9 mouse cellular contexts compared by ENCODE assay signal in genomic region chr13:89743201-89743600, GRCm38 (mm10). TPM values are rescaled to one million over a fixed set of nuclear protein-coding genes. Genes with fewer than 3 reads are reported as not detected.
A peak's percentile ranks its signal among the peaks of the same experiment; 100 is the strongest.
DNase-seq lines count a peak whose midpoint lies in the region; ATAC-seq and TF ChIP-seq lines count a peak whose summit lies in the region.
"Had no signal": no experiment of that assay in that cellular context is flagged by ENCODE, and none has a peak within 500 bp of the region (broad histone marks: within the 10 kb centered on the region; RNA-seq: fewer than 3 reads in every experiment).

No protein-coding gene starts in this region.

- DNase-seq in heart, adult 2 months, result no peak
- no peak for DNase-seq in hindbrain, embryonic 10.5 days (ENCODE audit: low spot score)
- DNase-seq in midbrain, embryonic 11.5 days (ENCODE audit: low spot score, missing footprints), result peak; percentile 93
- DNase-seq in cerebellum, adult 11-12 months, result no peak
- no peak for DNase-seq in cerebellum, postnatal 36 days
- DNase-seq in gastrocnemius, adult 8-10 months (ENCODE audit: low spot score in 2 of 2), result no peak
- DNase-seq: cerebellum, adult 11 months had no signal

- H3K27me3 ChIP-seq in heart, embryonic 11.5 days (ENCODE audit: control insufficient read depth, insufficient read depth, low read length), result no peaks in the 10 kb centered on the region
- peaks cover 8% of the 10 kb centered on the region for H3K27me3 ChIP-seq in heart, adult 2 months (ENCODE audit: control insufficient read depth, insufficient read depth, low read length)
- peaks cover 4% of the 10 kb centered on the region; the same call in 1 of the 2 replicates for H3K27me3 ChIP-seq in ES-Bruce4 (ENCODE audit: control insufficient read depth, insufficient read depth, low read length, poor library complexity, severe bottlenecking)
- H3K27me3 ChIP-seq in hindbrain, embryonic 10.5 days (ENCODE audit: insufficient read depth, poor library complexity, severe bottlenecking), result no peaks in the 10 kb centered on the region
- H3K27me3 ChIP-seq in midbrain, embryonic 11.5 days (ENCODE audit: control insufficient read depth, insufficient read depth, low read length), result peaks cover 3% of the 10 kb centered on the region; the same call in 1 of the 2 replicates

- H3K4me3 ChIP-seq in heart, embryonic 11.5 days (ENCODE audit: low read depth, low read length), result peak overlapping the region; percentile 79
- no peak overlapping the region for H3K4me3 ChIP-seq in heart, adult 2 months
- H3K4me3 ChIP-seq in ES-Bruce4 (ENCODE audit: low read depth, low read length), result no peak overlapping the region
- peak overlapping the region; percentile 73 for H3K4me3 ChIP-seq in hindbrain, embryonic 10.5 days
- peak overlapping the region; percentile 52 for H3K4me3 ChIP-seq in midbrain, embryonic 11.5 days (ENCODE audit: low read depth, low read length)

- WGBS in heart, embryonic 11.5 days (ENCODE audit: insufficient replicate concordance), result 17% methylated on average over 8 of the region's 8 CpGs
- 58% methylated on average over 8 of the region's 8 CpGs for WGBS in heart, adult 2 months
- 4% methylated on average over 8 of the region's 8 CpGs for WGBS in hindbrain, embryonic 10.5 days
- WGBS in midbrain, embryonic 11.5 days, result 3% methylated on average over 8 of the region's 8 CpGs

- H3K79me2 ChIP-seq in heart, adult 2 months (replicated peaks; ENCODE audit: control insufficient read depth, insufficient read depth, low read length), result no peaks in the 10 kb centered on the region

- H3K27ac ChIP-seq in heart, embryonic 11.5 days (ENCODE audit: low read depth, low read length), result peak overlapping the region; percentile 92
- no peak overlapping the region for H3K27ac ChIP-seq in heart, adult 2 months
- no peak overlapping the region for H3K27ac ChIP-seq in ES-Bruce4 (ENCODE audit: insufficient read depth, low read length)
- peak overlapping the region; percentile 92 for H3K27ac ChIP-seq in hindbrain, embryonic 10.5 days
- H3K27ac ChIP-seq in midbrain, embryonic 11.5 days (ENCODE audit: low read depth, low read length), result no peak overlapping the region

- no peak for TF ChIP-seq EP300 in heart, adult 2 months (IDR thresholded peaks at IDR 0.05; ENCODE audit: insufficient read depth, low read depth, low read length)
- TF ChIP-seq EP300 in ES-Bruce4 (IDR thresholded peaks at IDR 0.05; ENCODE audit: insufficient read depth, low read depth, low read length), result no peak

- peak overlapping the region; percentile 83 for H3K4me2 ChIP-seq in heart, embryonic 11.5 days
- H3K4me2 ChIP-seq in midbrain, embryonic 11.5 days, result peak overlapping the region; percentile 91

- no peak for TF ChIP-seq POLR2A in heart, adult 2 months (IDR thresholded peaks at IDR 0.05; ENCODE audit: insufficient read depth, low read depth, low read length)
- no peak for TF ChIP-seq POLR2A in ES-Bruce4 (IDR thresholded peaks at IDR 0.05; ENCODE audit: insufficient read depth, low read length)

- peaks cover 11% of the 10 kb centered on the region for H3K4me1 ChIP-seq in heart, embryonic 11.5 days (ENCODE audit: control insufficient read depth, insufficient read depth, low read length)
- peaks cover 5% of the 10 kb centered on the region for H3K4me1 ChIP-seq in heart, adult 2 months (ENCODE audit: control insufficient read depth, insufficient read depth, low read length)
- peaks cover 1% of the 10 kb centered on the region for H3K4me1 ChIP-seq in ES-Bruce4 (ENCODE audit: control insufficient read depth, insufficient read depth, low read length)
- peaks cover 40% of the 10 kb centered on the region for H3K4me1 ChIP-seq in hindbrain, embryonic 10.5 days (replicated peaks)
- H3K4me1 ChIP-seq in midbrain, embryonic 11.5 days (ENCODE audit: control insufficient read depth, insufficient read depth, low read length), result peaks cover 17% of the 10 kb centered on the region

- no peaks in the 10 kb centered on the region for H3K36me3 ChIP-seq in heart, embryonic 11.5 days (ENCODE audit: control insufficient read depth, insufficient read depth, low read length)
- 0 out of 2 replicates have a peak, but pooled peaks cover 2% of the 10 kb centered on the region for H3K36me3 ChIP-seq in heart, adult 2 months (ENCODE audit: control insufficient read depth, insufficient read depth, low read length)
- H3K36me3 ChIP-seq in ES-Bruce4 (ENCODE audit: control insufficient read depth, insufficient read depth, low read length, poor library complexity, severe bottlenecking), result no peaks in the 10 kb centered on the region
- H3K36me3 ChIP-seq in hindbrain, embryonic 10.5 days, result no peaks in the 10 kb centered on the region
- H3K36me3 ChIP-seq in midbrain, embryonic 11.5 days (ENCODE audit: control insufficient read depth, insufficient read depth, low read length), result no peaks in the 10 kb centered on the region

- TF ChIP-seq CTCF in heart, adult 2 months (IDR thresholded peaks at IDR 0.05), result no peak
- no peak for TF ChIP-seq CTCF in ES-Bruce4 (IDR thresholded peaks at IDR 0.05; ENCODE audit: low read depth, low read length)

- no peaks in the 10 kb centered on the region for H3K9me3 ChIP-seq in heart, embryonic 11.5 days (replicated peaks; ENCODE audit: control insufficient read depth, low read length)
- H3K9me3 ChIP-seq in ES-Bruce4 (replicated peaks; ENCODE audit: control insufficient read depth, insufficient read depth, low read length, poor library complexity, severe bottlenecking), result no peaks in the 10 kb centered on the region
- H3K9me3 ChIP-seq in hindbrain, embryonic 10.5 days, result no peaks in the 10 kb centered on the region
- no peaks in the 10 kb centered on the region for H3K9me3 ChIP-seq in midbrain, embryonic 11.5 days (ENCODE audit: control insufficient read depth, low read length)

- no peak for ATAC-seq in heart, embryonic 11.5 days (replicated peaks; ENCODE audit: insufficient number of reproducible peaks, low FRiP score, low TSS enrichment)
- no peak for ATAC-seq in midbrain, embryonic 11.5 days (ENCODE audit: low FRiP score)

- H3K9ac ChIP-seq in heart, embryonic 11.5 days (ENCODE audit: low read depth, low read length), result peak overlapping the region; percentile 95
- no peak overlapping the region for H3K9ac ChIP-seq in heart, adult 2 months (ENCODE audit: low read depth, low read length)
- H3K9ac ChIP-seq in ES-Bruce4 (ENCODE audit: low read depth, poor library complexity, severe bottlenecking), result peak overlapping the region; percentile 26; the same call in 1 of the 2 replicates
- H3K9ac ChIP-seq in midbrain, embryonic 11.5 days (ENCODE audit: low read length), result no peak overlapping the region; the same call in 1 of the 2 replicates

- intact Hi-C loops in heart, adult 2 months (cut with DNase I), result loop anchor here (5.0 to 10.0 kb wide), 2 partner anchors 342 to 774 kb away; partner anchors contain the start of genes Tmem167 and Xrcc4

RNA-seq across cellular contexts. Expression of gene Vcan, which starts 0.9 kb away (rescaled TPM):
- polyA plus RNA-seq in heart, embryonic 11.5 days (2014; fragmentation: Nextera tagmentation; extraction: Ambion mirVana), result 174 and 183 TPM in 2 replicates
- 1 to 10 TPM; 7.3 to 9.1 TPM for total RNA-seq in heart, adult 2 months (2021)
- 7.8 and 11.0 TPM in 2 replicates for polyA plus RNA-seq in heart, adult 2 months (2012; rRNA removed)
- polyA plus RNA-seq in ES-Bruce4 (2011; ENCODE audit: insufficient read depth, insufficient read length, low read depth, missing spikeins), result 27.4 and 29.6 TPM in 2 replicates
- polyA plus RNA-seq in hindbrain, embryonic 10.5 days (2016; fragmentation: Nextera tagmentation; extraction: Ambion mirVana), result 42.4 and 44.6 TPM in 2 replicates
- 36.8 and 39.7 TPM in 2 replicates for polyA plus RNA-seq in midbrain, embryonic 11.5 days (2014; fragmentation: Nextera tagmentation; extraction: Ambion mirVana)
- total RNA-seq in gastrocnemius, adult 8-10 months (2022), result 1 to 10 TPM; 1.9 to 3.6 (median 3.1) TPM

Comparison
In these comparisons a context has a peak if more than half of its experiments do, and no peak if none do; other contexts are left out.
1. H3K27ac ChIP-seq: peak in heart, embryonic 11.5 days (single experiment) and hindbrain, embryonic 10.5 days (single experiment); none in heart, adult 2 months (single experiment), ES-Bruce4 (single experiment) and midbrain, embryonic 11.5 days (single experiment).
2. H3K4me3 ChIP-seq: peak in heart, embryonic 11.5 days (single experiment), hindbrain, embryonic 10.5 days (single experiment) and midbrain, embryonic 11.5 days (single experiment); none in heart, adult 2 months (single experiment) and ES-Bruce4 (single experiment).
3. H3K9ac ChIP-seq: peak in heart, embryonic 11.5 days (single experiment) and ES-Bruce4 (single experiment); none in heart, adult 2 months (single experiment) and midbrain, embryonic 11.5 days (single experiment).